Mouse (Mus musculus) hindbrain, embryonic 15.5 days (tissue): Measurements from ENCODE around the gene Folr2. TPM values are rescaled to one million over a fixed set of nuclear protein-coding genes. Genes with fewer than 3 reads are reported as not detected.

Experiments used
- ATAC-seq: fragments of 200-750 bp; cut with Nextera tagmentation; 2 replicates; pipeline ENCODE4 v1.8.0; 2017; ENCODE audit warnings: low read depth, moderate number of reproducible peaks, moderate TSS enrichment; ENCODE audit not compliant: low FRiP score
- H3K27ac ChIP-seq: fragments of 300-500 bp; sonication (generic); replicated peaks from 2 replicates; pipeline ENCODE4 v1.5.1; 2015; ENCODE audit warnings: mild to moderate bottlenecking, inconsistent platforms
- H3K27me3 ChIP-seq: fragments of 300-500 bp; sonication (generic); 2 replicates; pipeline ENCODE4 v1.6.1; 2015; ENCODE audit warnings: control low read depth, inconsistent platforms
- H3K36me3 ChIP-seq: fragments of 300-500 bp; sonication (generic); 2 replicates; pipeline ENCODE4 v1.6.1; 2015; ENCODE audit warnings: control low read depth, inconsistent platforms
- H3K4me1 ChIP-seq: fragments of 300-500 bp; sonication (generic); replicated peaks from 2 replicates; pipeline ENCODE4 v1.6.1; 2015; ENCODE audit warnings: control low read depth, inconsistent platforms
- H3K4me2 ChIP-seq: fragments of 300-500 bp; sonication (generic); 2 replicates; pipeline ENCODE4 v1.6.1; 2015; ENCODE audit warnings: moderate library complexity, mild to moderate bottlenecking, inconsistent platforms
- H3K4me3 ChIP-seq: fragments of 300-500 bp; sonication (generic); 2 replicates; pipeline ENCODE4 v1.5.1; 2015; ENCODE audit warnings: mild to moderate bottlenecking, inconsistent platforms
- H3K9ac ChIP-seq: fragments of 300-500 bp; sonication (generic); 2 replicates; pipeline ENCODE4 v1.6.1; 2015; ENCODE audit warnings: inconsistent platforms
- H3K9me3 ChIP-seq: fragments of 300-500 bp; sonication (generic); 2 replicates; pipeline ENCODE4 v1.6.1; 2016; ENCODE audit warnings: control low read depth, inconsistent platforms
- WGBS: fragments of 180-500 bp; shearing (Covaris S2); methylation state at CpG from one replicate; pipeline ENCODE4 v1.1.7; 2015; 5-methylcytosine and 5-hydroxymethylcytosine counted together
- polyA plus RNA-seq: library from polyadenylated mRNA; unstranded; fragments of >200 nt; fragmentation: Nextera tagmentation; extraction: Ambion mirVana; gene quantifications from 2 replicates; pipeline ENCODE4 v1.2.1, GENCODE M21; 2015

Gene Folr2
- polyA plus RNA-seq = 2.4 and 2.9 TPM in 2 replicates

DNA sequence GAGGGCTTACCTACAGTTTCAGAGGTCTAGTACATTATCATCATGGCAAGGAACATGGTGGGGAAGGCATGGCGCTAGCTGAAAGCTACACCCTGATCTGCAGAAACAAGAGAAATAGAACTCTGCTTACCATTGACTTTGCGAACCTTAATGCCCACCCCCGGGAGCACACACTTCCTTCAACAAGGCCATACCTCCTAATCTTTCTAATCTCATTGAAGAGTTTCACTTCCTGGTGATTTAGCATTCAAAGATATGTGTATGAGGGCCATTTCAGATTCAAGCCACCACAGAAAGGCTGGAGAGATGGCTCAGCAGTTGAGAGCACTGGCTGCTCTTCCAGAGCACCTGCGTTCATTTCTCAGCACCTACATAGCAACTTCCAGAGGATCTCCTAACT is at the start of gene Folr2:
TSS of gene Folr2 (minus strand) at position 101 of the 400 bp plus-strand sequence.
- Histone ChIP-seq H3K27ac (no peak within 1 kb of the TSS), H3K9ac (no peak within 1 kb of the TSS), H3K36me3 (no peaks in the 10 kb centered on the region), H3K4me3 (no peak within 1 kb of the TSS), H3K9me3 (no peaks in the 10 kb centered on the region), H3K4me2 (no peak within 1 kb of the TSS), H3K27me3 (no peaks in the 10 kb centered on the region), H3K4me1 (no peaks in the 10 kb centered on the region)
- WGBS = 90% methylated on average over 4 of the region's 4 CpGs
- no peak for ATAC-seq

DNA sequence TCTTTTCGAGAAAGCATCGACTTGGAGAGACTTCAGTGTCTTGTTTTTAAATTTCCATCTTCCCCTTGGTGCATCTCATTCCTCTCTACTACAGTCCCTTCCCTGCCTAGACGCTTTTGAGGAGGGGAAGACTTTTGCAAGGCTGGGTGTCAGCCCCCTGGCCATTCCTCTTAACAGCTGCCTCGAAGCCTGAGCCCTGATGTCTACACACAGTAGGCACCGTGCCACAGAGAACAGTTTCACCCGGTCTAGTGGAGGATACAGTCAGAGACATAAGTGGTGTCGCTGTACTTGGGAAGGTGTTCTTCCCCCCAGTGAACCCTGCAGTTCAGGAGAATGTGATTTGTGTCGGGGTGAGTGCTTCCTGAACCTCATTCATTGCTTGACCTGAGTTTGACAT is 49.7 kb upstream of the Folr2 start:
- WGBS = 74% methylated on average over 8 of the region's 8 CpGs
- no peak for ATAC-seq
- H3K27me3 ChIP-seq = no peaks in the 10 kb centered on the region
- peak overlapping the region; percentile 93; the same call in 1 of the 2 replicates for H3K9ac ChIP-seq
- H3K4me3 ChIP-seq = peak overlapping the region; percentile 87
- H3K9me3 ChIP-seq = no peaks in the 10 kb centered on the region
- peak overlapping the region; percentile 64 for H3K4me2 ChIP-seq
- H3K4me1 ChIP-seq = peaks cover 31% of the 10 kb centered on the region
- H3K27ac ChIP-seq = no peak overlapping the region
- H3K36me3 ChIP-seq = peaks cover 23% of the 10 kb centered on the region

DNA sequence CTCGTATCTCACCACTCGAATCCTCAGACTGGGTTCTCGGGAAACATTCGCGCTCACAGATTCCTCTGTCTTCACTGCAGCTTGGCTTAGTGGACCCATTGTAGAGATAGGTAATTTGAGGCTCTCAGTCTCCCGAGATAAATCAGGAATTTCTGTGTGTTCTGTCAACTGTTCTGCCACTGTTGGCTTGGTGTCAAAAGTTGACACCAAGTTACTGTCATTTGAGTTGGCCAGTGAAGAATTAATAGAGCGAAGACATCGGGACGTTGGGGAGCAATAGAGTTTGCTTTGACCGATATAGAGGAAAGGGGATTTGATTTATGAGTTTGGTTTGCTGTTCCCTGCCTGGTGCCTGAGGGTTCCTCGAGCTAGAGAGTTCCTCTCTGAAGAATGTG is 49.3 kb upstream of the Folr2 start, which contains the start of gene Tomt:
TSS of gene Tomt (minus strand) at position 73 of the 395 bp plus-strand sequence.
- peak within 1 kb of the TSS; percentile 76 for H3K4me2 ChIP-seq
- H3K27ac ChIP-seq = peak within 1 kb of the TSS; percentile 98
- H3K9me3 ChIP-seq = no peaks in the 10 kb centered on the region
- peak within 1 kb of the TSS; percentile 93 for H3K9ac ChIP-seq
- H3K27me3 ChIP-seq = no peaks in the 10 kb centered on the region
- WGBS = 21% methylated on average over 11 of the region's 11 CpGs
- H3K36me3 ChIP-seq = peaks cover 19% of the 10 kb centered on the region
- H3K4me1 ChIP-seq = peaks cover 31% of the 10 kb centered on the region
- peak within 1 kb of the TSS; percentile 87 for H3K4me3 ChIP-seq
- no peak for ATAC-seq

DNA sequence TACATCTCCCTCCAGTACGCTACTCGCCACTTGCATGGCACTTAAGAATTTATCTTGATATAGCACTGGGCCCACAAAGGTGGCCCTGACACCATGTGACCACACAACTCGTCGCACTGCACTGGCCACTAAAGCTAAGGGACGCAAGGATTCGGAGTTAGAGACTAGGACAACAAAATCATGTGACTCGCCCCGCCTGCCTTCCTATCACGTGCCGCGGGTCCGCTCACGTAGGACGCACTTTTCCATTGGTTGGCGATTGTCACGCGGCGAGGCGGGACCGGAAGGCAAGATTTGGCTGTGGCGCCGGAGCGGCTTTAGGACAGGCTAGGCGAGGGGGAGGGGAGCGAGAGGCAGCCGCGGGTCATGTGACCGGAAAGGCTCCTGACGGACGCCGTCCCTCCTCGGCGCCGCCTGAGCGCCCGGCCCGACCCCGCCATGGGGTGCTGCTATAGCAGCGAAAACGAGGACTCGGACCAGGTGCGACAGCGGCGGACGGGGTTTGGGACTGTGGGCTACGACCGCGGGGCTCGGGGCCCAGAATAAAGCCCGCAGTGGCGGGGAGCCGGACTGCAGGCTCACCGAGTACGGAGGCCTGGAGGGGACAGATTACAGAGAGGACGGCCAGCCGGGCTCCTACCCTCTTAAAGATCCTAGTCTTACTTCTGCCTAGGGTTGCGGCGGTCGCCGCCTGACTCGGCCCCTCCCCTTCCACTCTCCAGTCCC is 48.7 kb upstream of the Folr2 start, which contains the start of gene Lamtor1:
TSS of gene Lamtor1 (plus strand) at position 344 of the 726 bp plus-strand sequence.
- Histone ChIP-seq H3K4me2 (peak within 1 kb of the TSS; percentile 76), H3K36me3 (peaks cover 14% of the 10 kb centered on the region), H3K9me3 (no peaks in the 10 kb centered on the region), H3K4me3 (peak within 1 kb of the TSS; percentile 87), H3K27me3 (no peaks in the 10 kb centered on the region), H3K9ac (peak within 1 kb of the TSS; percentile 93), H3K4me1 (peaks cover 31% of the 10 kb centered on the region), H3K27ac (peak within 1 kb of the TSS; percentile 98)
- ATAC-seq = peak; percentile 98
- under 1% methylated on average over 61 of the region's 61 CpGs for WGBS

DNA sequence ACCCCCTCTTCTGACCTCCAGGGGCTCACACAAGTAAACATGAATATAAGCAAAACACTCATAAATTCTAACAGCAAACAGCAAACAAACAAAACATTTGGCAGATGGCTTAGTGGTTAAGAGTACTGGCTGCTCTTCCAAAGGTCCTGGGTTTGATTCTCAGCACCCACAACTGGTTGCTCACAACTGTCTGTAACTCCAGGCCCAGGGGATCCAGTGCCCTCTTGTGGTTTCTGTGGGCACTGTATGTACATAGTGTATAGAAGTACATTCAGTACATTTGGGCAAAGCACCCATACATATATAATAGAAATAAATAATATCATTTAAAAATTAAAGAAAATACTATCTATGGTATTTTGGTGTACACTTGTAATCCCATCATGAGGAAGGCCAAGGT is 45.9 kb upstream of the Folr2 start:
- no peaks in the 10 kb centered on the region for H3K27me3 ChIP-seq
- ATAC-seq = no peak

DNA sequence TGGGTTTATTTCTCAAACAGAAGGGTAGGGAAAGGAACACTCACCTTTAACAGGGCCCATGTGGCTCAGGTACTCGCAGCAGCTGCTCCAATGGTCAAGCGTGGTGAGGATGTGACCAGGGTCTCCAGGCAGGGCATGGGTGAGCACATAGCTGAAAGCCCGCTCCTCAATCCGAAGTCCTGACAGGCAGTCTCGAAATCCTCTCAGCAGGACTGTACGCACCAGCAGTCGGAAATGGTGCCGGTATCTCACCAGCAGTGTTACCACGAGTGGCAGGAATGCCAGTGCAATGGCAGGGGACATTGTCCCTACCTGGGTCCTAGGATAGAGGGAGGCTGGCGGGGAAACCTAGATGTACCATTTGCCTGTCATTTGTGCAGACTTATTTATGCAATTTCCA is 45.0 kb upstream of the Folr2 start:
- Histone ChIP-seq H3K4me3 (no peak overlapping the region), H3K9me3 (no peaks in the 10 kb centered on the region), H3K4me1 (peaks cover 22% of the 10 kb centered on the region), H3K9ac (no peak overlapping the region), H3K27me3 (no peaks in the 10 kb centered on the region), H3K27ac (no peak overlapping the region), H3K4me2 (no peak overlapping the region), H3K36me3 (peaks cover 4% of the 10 kb centered on the region; the same call in 1 of the 2 replicates)
- ATAC-seq = no peak
- WGBS = 93% methylated on average over 10 of the region's 10 CpGs

More for the DNA sequence above, 45.9 kb upstream of the Folr2 start:
- Histone ChIP-seq H3K27ac (no peak overlapping the region), H3K9me3 (no peaks in the 10 kb centered on the region), H3K4me1 (peaks cover 22% of the 10 kb centered on the region), H3K9ac (no peak overlapping the region), H3K4me2 (no peak overlapping the region), H3K4me3 (no peak overlapping the region), H3K36me3 (peaks cover 4% of the 10 kb centered on the region; the same call in 1 of the 2 replicates)

DNA sequence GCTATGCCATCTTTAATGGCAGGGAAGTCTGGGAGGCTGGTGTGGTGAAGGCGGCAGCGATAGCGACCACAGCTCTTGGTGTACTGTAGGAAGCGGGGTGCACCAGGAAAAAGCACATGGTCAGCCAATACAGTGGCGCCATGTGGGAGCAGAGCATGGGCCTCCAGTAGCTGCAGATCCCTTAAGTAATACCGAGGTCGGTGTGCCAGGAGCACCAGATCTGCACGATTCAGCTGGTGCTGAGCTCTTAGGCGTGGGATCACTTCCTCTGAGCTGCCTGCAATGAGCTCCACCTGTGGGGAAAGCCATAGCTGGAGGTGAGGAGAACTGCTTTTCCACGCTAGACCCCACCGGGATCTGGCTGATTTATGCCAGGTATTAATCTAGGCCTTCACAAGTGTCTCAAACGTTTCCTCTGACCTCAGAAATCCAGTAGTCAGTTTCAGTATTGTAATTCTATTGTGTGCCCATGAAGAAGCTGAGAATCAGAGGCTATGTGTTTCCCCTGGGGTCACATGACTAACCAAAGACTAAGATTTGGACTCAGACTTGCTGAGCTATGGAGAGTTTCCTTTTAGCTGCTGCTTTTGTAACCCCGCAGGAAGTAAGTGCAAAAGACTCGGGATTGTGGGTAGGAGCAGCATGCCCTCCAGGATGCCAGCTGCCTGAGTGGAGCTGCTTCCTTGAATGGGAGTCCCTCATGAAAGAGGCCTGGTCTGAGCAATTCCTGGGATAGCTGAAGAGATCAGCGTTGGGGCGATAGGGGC is 43.5 kb upstream of the Folr2 start:
- no peak for ATAC-seq
- H3K27me3 ChIP-seq = no peaks in the 10 kb centered on the region
- H3K27ac ChIP-seq = no peak overlapping the region
- no peak overlapping the region for H3K4me2 ChIP-seq
- peaks cover 17% of the 10 kb centered on the region for H3K4me1 ChIP-seq
- H3K9ac ChIP-seq = no peak overlapping the region
- 93% methylated on average over 16 of the region's 16 CpGs for WGBS
- peaks cover 4% of the 10 kb centered on the region; the same call in 1 of the 2 replicates for H3K36me3 ChIP-seq
- no peak overlapping the region for H3K4me3 ChIP-seq
- no peaks in the 10 kb centered on the region for H3K9me3 ChIP-seq

DNA sequence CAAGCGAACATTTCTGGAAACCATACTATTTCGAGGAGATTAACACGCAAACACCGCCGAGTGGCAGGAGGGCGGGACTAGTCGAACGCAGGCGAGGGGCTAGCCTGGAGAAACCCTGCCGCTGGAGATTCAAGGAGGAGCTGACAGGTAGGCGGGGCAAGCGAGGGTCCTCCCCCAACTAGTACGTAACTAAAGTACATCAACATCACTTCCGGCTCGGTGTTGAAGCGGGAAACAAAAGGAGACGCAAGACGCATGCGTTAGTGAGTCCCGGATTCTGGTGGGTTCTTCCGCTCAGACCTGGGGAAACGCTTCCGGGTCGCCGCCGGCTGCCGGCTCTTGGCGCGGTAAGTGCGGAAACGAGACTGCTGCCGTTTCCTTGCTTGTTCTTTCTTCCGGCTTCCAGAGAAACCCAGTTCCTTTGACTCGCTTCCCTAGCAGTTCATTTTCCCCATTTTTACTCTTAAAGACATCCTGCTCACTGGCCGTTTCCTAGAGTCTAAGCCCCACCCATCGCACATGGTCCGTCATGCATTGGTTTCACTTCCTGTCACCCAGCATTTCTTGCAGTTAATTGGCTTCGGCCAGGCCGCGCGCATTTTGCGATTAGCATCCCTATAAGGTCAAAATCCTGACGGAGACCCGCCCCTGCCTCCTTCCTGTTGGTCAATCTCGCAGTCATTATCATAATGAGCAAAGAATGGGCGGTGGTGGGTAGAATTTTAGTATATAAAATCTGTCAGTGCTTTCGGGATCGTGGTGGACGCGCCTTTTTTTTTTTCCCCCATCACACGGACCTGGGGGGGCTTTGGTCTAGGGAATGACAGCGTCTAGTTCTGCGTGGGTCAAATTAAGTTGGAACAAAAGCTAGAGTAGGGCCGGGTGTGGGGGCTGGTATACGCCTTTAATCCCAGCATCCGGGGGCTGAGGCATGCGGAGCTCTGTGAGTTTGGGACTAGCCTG is 39.4 kb upstream of the Folr2 start:
- Histone ChIP-seq H3K36me3 (no peaks in the 10 kb centered on the region), H3K9ac (peak overlapping the region; percentile 48), H3K4me2 (peak overlapping the region; percentile 61), H3K27ac (peak overlapping the region; percentile 90), H3K4me3 (peak overlapping the region; percentile 51), H3K9me3 (no peaks in the 10 kb centered on the region), H3K27me3 (no peaks in the 10 kb centered on the region), H3K4me1 (peaks cover 18% of the 10 kb centered on the region)
- peak; percentile 98 for ATAC-seq
- under 1% methylated on average over 57 of the region's 57 CpGs for WGBS

DNA sequence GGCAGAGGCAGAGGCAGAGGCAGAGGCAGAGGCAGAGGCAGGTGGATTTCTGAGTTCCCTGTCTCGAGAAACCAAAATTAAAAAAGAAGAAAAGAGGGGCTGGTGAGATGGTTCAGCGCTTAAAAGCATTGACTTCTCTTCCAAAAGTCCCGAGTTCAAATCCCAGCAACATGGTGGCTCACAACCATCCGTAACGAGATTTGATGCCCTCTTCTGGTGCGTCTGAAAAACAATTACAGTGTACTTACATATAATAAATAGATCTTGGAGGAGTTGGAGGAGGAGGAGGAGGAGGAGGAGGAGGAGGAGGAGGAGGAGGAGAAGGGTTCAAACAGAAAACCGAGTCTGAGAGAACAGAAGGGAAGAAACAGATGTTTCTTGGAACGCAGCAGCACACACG is 38.7 kb upstream of the Folr2 start:
- 36% methylated on average over 9 of the region's 9 CpGs for WGBS
- Histone ChIP-seq H3K36me3 (no peaks in the 10 kb centered on the region), H3K9ac (peak overlapping the region; percentile 48), H3K9me3 (no peaks in the 10 kb centered on the region), H3K4me2 (peak overlapping the region; percentile 61), H3K27me3 (no peaks in the 10 kb centered on the region), H3K4me3 (peak overlapping the region; percentile 51), H3K4me1 (peaks cover 18% of the 10 kb centered on the region), H3K27ac (peak overlapping the region; percentile 90)
- ATAC-seq = no peak

DNA sequence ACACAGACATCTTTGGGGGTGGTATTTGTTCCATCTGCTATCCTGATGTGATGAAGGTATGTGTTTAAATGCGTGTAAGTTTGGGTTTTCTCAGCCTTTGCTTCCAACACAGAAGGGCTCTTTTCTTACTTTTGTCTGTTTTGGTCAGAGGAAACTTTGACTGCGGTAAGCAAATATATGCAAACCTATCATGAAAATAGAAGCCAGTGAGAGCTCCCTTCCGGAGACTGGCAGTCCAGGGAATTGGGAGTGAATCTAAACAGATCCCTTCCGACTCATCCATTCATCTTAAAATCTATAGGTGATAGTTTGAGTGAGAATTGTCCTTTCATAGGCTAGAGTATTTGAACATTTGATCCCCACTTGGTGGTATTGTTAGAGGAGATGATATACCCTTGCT is 31.5 kb upstream of the Folr2 start:
- no peaks in the 10 kb centered on the region for H3K9me3 ChIP-seq
- H3K27ac ChIP-seq = no peak overlapping the region
- H3K4me1 ChIP-seq = no peaks in the 10 kb centered on the region
- no peak overlapping the region for H3K4me2 ChIP-seq
- H3K4me3 ChIP-seq = no peak overlapping the region
- H3K9ac ChIP-seq = no peak overlapping the region
- ATAC-seq = no peak
- H3K27me3 ChIP-seq = no peaks in the 10 kb centered on the region
- WGBS = 86% methylated on average over 4 of the region's 4 CpGs
- H3K36me3 ChIP-seq = no peaks in the 10 kb centered on the region

DNA sequence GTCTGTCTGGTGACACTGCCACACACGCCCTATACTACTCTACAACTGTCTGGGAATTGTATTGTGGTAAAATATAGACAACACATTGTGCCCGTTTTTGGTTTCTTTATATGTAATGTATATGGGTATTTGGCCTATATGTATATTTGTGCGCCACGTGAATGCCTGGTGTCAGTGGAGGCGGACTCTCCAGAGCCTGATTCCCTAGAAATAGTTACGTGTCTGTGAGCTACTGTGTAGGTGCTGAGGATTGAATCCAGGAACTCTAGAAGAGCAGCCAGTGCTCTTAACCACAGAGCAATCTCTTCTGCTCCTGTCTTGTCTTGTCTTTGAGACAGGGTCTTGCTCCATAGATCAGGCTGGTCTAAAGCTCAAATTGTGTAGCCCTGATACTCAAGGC is 29.3 kb upstream of the Folr2 start:
- Histone ChIP-seq H3K27me3 (no peaks in the 10 kb centered on the region), H3K9me3 (no peaks in the 10 kb centered on the region), H3K36me3 (no peaks in the 10 kb centered on the region), H3K27ac (no peak overlapping the region), H3K4me2 (no peak overlapping the region), H3K9ac (no peak overlapping the region), H3K4me1 (no peaks in the 10 kb centered on the region), H3K4me3 (no peak overlapping the region)
- ATAC-seq = no peak
- WGBS = 90% methylated on average over 6 of the region's 6 CpGs
